Mouse (Mus musculus) liver, adult 10 weeks (tissue): ENCODE data around the gene Wrb. TPM values are rescaled to one million over a fixed set of nuclear protein-coding genes. Genes with fewer than 3 reads are reported as not detected.

ENCODE experiments used
- polyA plus RNA-seq: library from polyadenylated mRNA; stranded (reverse); fragments of 350-450 nt; fragmentation: Illumina TruSeq; extraction: RNeasy Lipid Tissue Mini Kit (QIAGEN cat#74804); gene quantifications from one replicate; pipeline ENCODE4 v1.2.3, GENCODE M21; 2014; ENCODE audit warnings: low read depth, low replicate concordance

Gene Wrb
- polyA plus RNA-seq = 3.1 TPM

DNA sequence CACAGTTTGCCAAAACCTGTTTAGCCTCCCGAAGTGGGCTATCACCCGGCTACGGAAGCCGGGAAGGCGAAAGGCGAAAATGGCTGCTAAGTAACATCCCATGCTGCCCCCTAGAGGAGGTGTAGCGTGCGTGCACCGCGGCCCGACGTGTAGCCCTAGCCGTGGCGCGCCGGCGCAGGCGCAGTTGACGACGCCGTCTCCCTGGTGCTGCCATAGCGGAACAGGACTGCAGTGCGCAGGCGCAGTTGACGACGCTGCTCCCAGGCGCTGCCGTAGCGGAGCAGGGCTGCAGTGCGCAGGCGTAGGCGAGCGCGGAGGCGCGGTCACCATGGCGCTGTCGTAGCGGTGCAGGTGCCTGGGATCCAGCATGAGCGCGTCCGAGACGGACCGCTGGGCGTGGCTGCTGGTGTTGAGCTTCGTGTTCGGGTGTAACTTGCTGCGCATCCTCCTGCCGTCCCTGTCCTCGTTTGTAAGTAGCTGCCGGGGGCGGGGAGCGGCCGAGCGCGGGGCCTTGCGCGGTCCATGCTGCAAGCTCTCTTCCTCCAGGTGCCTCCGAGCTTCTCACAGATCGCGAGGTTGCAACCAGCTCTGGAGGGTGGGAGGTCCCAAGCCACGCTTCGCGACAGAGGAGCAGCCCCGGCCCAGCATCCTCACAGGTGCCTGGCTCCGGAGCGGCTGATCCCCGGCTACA is at the start of gene Wrb:
Wrb (plus strand) TSS at position 298 of the 691 bp plus-strand sequence.

DNA sequence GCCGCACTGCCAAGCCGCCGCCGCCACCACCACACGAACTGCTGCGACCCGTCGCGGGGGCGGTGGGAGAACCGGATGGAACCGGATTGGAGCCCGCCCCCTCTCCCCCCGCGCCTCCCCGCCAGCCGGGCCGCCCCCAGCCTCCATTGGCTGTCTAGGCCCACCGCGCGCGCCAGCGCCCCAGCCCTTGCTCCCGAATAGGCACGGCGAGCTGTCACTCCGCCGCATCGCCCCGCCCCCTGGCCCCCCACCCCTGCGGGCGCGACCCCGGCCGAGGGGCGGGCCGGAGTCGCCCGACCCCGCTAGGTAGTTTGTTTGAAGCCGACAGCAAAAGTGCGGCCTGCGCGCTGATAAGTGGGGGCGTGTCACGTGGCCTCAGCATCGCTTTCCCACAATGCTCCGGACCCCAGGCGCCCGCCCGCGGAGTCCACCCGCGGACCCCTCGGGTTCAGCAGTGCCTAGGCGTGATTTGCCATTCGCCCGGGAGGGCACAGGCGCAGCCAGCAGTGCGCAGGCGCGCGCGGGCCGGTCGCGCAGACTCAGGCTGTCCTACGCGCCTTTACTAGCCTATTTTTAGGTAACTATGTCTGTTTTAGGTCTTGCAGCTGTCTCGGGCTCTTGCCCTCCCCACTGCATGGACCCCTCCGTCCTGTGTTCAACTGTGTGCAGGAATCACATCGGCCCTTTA is 17.4 kb upstream of the Wrb start, which contains the start of gene Hmgn1:
Hmgn1 (minus strand) TSS at position 73 of the 688 bp plus-strand sequence.

DNA sequence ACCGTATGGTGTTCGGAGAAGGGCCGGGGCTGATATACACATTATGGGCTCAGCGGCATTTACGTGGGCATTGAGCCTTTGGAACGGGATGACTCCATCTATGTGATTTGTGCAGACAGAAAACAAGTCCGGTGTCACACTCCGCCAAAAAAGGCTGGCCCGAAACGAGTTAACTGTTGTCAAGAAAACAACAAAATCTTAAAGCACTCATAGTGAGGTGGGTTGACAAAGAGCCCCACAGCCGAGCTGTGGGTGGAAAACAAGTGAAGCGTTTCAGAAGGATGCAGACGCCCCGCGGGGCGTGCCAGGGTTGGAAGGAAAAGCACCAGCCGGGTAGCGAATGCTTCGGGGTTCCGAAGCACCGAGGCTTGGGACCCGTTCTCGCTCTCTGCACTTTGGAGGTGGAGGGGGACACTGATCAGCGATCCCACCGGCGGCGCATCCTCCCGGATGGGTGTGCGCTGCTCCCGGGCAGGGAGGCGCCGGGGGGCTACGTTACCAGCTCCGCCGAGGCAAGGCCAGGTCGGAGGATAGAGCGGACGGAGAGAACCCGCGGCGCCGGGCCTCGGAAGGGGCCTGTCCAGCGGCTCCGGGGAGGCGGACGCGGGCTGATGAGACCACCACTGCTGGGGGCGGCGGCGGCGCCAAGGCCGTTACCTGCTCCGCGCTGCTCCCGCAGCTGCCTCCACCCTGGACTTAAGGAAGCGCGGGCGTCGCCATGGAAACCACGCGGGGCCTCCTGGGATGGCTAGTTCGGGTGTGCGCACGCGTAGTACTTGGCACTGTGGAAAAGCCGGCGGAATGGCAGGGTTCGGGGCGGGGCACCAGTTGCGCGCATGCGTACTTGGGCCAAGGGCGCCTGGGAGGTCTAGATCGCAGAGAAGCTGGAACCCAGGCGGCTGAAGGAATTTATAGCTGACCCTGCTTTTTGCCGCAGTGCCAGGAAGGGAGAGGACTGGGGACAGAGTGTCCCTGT is 46.6 kb downstream of the Wrb start, which contains the start of gene Lca5l:
Lca5l (minus strand) TSS at position 741 of the 976 bp plus-strand sequence.

DNA sequence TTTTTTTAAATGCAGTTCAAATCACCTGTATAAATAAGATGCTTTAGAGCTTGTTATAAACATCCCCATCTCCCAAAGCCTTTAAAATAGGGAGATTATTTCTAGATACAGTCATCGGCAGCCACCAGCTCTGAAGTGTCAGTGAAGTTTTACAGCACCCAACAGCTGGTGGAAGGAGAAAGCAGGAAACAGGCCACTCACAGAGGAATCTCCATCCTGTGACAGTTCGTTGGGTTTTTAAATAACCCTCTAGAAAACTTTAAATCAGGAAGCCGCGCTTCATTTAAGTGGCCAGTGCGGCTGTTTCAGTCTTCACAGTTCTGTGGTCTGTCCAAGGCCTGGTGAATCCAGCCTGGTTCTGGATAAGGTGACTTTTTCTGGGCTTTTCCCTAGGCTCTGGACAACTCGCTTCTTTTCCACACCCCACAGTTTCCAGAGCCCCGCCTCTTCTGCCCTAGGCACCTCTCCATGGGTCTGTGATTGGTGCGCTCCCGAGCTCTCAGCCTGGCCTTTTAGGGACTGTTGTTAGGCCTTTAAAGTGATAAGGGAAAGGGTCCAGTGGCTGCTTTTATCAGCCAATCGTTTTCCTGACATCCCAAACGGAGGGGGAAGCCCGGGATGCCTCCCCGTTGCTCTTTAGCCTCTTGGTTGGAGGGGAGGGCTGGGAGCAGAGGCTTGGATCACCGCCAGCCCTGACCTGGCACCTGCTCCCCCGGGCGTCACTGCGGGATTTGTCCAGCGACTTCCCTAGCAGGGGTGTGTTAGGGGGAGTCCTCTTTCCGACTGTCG is 54.9 kb downstream of the Wrb start, which contains the start of gene Sh3bgr:
Sh3bgr (plus strand) TSS at position 538 of the 789 bp plus-strand sequence.

Other genes with a start within 250 kb of the Wrb start
- gene Psmg1, start 154.4 kb upstream of the Wrb start, polyA plus RNA-seq = 25.8 TPM
- 19.5 TPM for gene Brwd1, start 62.9 kb upstream of the Wrb start, polyA plus RNA-seq
- gene Hmgn1, start 17.7 kb upstream of the Wrb start, polyA plus RNA-seq = 88.3 TPM
- 0.11 TPM for gene Lca5l, start 46.9 kb downstream of the Wrb start, polyA plus RNA-seq
- not detected for gene Sh3bgr, start 55.0 kb downstream of the Wrb start, polyA plus RNA-seq
- not detected for gene B3galt5, start 90.4 kb downstream of the Wrb start, polyA plus RNA-seq